Mouse (Mus musculus): Measurements from ENCODE around the gene Gm4792.

Gene Gm4792

GRCm38 (mm10) chr10:94298471-94298870 is at the start of gene Gm4792:
Gene Gm4792, minus strand, starts transcription at chr10:94298703.
- in situ Hi-C loops (cut with MboI, MseI) = no loop called here

GRCm38 (mm10) chr10:94347959-94348358 is 49.5 kb upstream of the Gm4792 start:
- in situ Hi-C loops (cut with MboI, MseI) = no loop called here

- in situ Hi-C loops (cut with MboI, MseI) = no loop called here
Observed at GRCm38 (mm10) chr10:94347296-94347695, 48.8 kb upstream of the Gm4792 start.

- in situ Hi-C loops (cut with MboI, MseI) = no loop called here
Observed at GRCm38 (mm10) chr10:94346596-94346995, 48.1 kb upstream of the Gm4792 start.

GRCm38 (mm10) chr10:94345509-94346252 is 47.2 kb upstream of the Gm4792 start:
- in situ Hi-C loops (cut with MboI, MseI) = no loop called here

- in situ Hi-C loops (cut with MboI, MseI) = no loop called here
Observed at GRCm38 (mm10) chr10:94344631-94345417, 46.3 kb upstream of the Gm4792 start.

GRCm38 (mm10) chr10:94343581-94343980 is 45.1 kb upstream of the Gm4792 start:
- in situ Hi-C loops (cut with MboI, MseI) = no loop called here

GRCm38 (mm10) chr10:94342256-94342655 is 43.8 kb upstream of the Gm4792 start:
- in situ Hi-C loops (cut with MboI, MseI) = no loop called here

- in situ Hi-C loops (cut with MboI, MseI) = no loop called here
Observed at GRCm38 (mm10) chr10:94341501-94341900, 43.0 kb upstream of the Gm4792 start.

- in situ Hi-C loops (cut with MboI, MseI) = no loop called here
Observed at GRCm38 (mm10) chr10:94336071-94336470, 37.6 kb upstream of the Gm4792 start.

- in situ Hi-C loops (cut with MboI, MseI) = no loop called here
Observed at GRCm38 (mm10) chr10:94335047-94335446, 36.5 kb upstream of the Gm4792 start.

- in situ Hi-C loops (cut with MboI, MseI) = no loop called here
Observed at GRCm38 (mm10) chr10:94333328-94333727, 34.8 kb upstream of the Gm4792 start.

- in situ Hi-C loops (cut with MboI, MseI) = no loop called here
Observed at GRCm38 (mm10) chr10:94332358-94333137, 34.0 kb upstream of the Gm4792 start.

- in situ Hi-C loops (cut with MboI, MseI) = no loop called here
Observed at GRCm38 (mm10) chr10:94329962-94330361, 31.5 kb upstream of the Gm4792 start.

GRCm38 (mm10) chr10:94318574-94318973 is 20.1 kb upstream of the Gm4792 start:
- in situ Hi-C loops (cut with MboI, MseI) = no loop called here

GRCm38 (mm10) chr10:94313146-94313545 is 14.6 kb upstream of the Gm4792 start:
- in situ Hi-C loops (cut with MboI, MseI) = no loop called here

GRCm38 (mm10) chr10:94312007-94312715 is 13.7 kb upstream of the Gm4792 start:
- in situ Hi-C loops (cut with MboI, MseI) = no loop called here

GRCm38 (mm10) chr10:94311511-94312006 is 13.1 kb upstream of the Gm4792 start, which contains the start of gene Tmcc3:
Gene Tmcc3, plus strand, starts transcription at chr10:94311949.
- in situ Hi-C loops (cut with MboI, MseI) = no loop called here

- in situ Hi-C loops (cut with MboI, MseI) = no loop called here
Observed at GRCm38 (mm10) chr10:94310499-94311267, 12.2 kb upstream of the Gm4792 start.

- in situ Hi-C loops (cut with MboI, MseI) = no loop called here
Observed at GRCm38 (mm10) chr10:94305526-94305925, 7.0 kb upstream of the Gm4792 start.
